Mouse (Mus musculus): ENCODE measurements around the gene Spo11.

Spo11 gene

DNA sequence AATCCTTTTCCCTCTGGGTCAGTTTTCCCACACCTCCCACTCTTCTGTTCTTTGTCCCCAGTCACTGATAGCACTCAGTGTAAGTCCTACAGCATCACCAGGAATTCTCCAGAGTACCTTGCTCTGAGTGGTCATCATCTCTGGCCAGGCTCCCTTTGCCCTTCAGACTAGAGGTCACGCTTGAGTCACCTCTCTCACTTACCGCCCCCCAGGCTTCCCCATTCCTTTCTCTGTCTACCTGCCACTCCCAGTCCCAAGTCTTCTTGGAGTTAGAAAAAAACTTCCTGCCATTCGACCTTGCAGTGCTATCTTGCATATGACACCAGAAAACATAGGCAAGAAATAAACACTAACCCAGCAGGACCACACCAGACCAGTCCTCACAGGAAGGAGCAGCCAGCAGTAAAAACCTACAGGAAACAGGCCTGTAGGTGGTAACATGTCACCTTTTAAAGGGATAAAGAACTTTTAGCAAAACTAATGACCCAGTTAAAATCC is 32.8 kb downstream of the Spo11 start:
- DNase-seq (ENCODE audit: low spot score), result no peak

DNA sequence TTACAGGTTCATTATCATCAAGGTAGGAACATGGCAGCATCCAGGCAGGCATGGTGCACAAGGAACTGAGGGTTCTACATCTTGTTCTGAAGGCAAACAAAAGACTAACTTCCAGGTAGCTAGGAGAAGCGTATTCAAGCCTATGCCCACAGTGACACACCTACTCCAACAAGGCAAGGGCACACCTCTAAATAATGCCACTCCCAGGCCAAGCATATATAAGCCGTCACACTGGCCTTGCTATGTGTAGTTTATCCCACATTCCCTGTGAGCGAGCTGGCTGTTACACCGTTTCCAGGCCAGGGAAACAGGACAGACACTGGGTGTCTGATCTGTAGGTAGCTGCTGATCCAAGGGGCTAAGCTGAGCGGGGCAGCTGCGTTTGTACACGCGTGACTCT is 33.9 kb downstream of the Spo11 start:
- no peak for DNase-seq (ENCODE audit: low spot score)

DNA sequence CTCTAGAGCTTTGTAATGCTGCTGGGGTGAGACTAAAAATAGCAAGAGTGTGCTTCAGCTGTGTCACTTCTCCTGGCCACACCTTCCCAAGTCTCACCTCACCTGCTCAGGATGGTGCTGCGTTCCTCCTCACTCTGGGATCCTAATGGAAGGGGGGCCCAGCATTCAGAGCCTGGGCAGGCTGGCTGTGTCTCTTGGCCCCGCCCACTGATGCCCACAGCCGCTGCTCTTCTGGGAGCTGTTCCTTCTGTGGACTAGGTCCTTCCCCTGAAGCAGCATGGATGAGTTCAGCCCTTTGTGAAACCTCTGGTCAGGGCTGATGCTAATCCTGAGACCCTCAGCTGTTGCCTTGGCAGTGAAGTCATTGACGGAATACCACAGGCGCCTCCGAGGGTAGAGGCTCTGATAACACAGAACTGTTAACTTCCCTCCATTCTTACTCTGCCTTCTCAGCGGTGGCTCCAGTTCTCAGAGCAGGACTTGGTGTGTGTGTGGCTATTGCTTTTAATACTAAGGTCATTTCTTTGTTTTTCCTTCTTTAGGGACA is 37.3 kb downstream of the Spo11 start:
- no peak for DNase-seq (ENCODE audit: low spot score)

DNA sequence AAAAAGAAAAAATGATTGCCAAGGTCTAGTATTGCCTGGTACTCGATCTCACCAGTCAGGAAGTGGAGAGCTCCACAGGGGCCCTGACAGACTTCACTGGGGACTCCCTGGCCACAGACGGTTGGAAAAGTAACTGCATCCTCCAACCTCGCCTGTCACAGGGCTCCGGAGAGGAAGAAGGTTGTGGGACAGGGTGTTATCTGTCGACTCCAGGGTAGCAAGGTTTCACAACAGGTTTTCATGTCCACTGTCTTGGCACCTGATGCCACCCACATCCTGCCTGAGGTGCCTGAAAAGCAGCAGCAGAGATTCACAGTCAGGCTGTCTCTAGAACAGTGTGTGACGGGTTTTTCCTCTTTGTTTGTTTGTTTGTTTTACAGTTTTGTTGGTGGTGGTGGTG is 40.4 kb downstream of the Spo11 start:
- DNase-seq (ENCODE audit: low spot score), result no peak

DNA sequence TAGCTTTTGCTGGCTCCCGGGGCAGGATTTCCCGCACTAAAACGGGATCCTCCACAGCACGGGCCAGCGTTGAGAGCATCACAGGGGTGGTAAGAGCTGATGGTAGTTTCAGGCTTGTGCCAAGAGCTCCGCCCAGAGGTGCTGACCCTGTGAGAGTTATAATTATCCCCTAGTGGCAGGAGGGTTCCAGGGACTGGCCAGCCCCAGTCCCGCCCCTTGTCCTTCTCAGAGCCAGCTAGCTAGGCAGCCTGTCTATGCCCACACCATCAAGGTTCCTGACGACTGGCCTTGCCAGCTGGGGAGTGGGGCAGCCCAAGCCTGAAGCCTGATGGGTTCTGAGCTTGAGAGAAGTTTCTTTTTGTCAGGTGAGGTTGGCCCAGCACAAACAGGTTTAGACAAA is 41.1 kb downstream of the Spo11 start:
- no peak for DNase-seq (ENCODE audit: low spot score)

DNA sequence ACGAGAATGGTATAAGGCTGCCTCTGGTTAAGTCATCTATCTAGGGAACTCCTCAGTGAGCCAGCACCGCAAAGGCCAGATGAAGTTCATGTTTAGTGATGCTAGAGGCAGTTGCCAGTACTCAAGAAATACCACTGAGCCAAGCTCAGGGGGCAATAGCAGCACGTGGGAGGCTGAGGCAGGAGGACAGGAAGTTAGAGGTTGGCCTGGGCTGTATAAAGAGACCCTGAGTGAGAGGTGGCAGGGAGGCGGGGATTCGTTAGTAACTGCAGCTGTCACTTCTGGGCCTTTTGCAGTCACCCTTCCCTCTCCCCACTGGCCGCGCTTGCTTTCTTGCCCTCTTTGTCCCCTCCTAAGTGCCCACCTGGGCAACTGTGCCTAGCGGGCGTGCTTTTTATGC is 41.8 kb downstream of the Spo11 start:
- DNase-seq (ENCODE audit: low spot score), result no peak

DNA sequence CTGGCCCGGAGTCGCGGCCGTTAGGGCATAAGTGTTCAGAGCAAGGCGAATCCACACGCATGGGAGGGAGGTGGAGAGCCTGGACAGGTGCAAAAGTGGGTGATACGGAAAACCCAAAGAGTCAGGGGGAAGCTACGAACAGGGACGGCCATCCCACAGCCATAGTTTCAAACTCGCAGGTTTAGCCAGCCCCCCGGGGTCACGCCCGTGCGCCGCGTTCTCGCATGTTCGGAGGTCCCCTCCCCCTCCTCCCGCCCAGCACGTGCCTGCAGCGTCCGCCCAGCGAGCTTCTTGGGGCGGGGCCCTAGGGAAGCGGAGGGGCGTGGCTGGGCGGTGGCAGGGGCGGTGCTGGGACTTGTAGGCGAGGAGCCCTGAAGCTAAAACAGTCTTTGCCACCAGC is 42.3 kb downstream of the Spo11 start:
- peak; percentile 92 for DNase-seq (ENCODE audit: low spot score)

DNA sequence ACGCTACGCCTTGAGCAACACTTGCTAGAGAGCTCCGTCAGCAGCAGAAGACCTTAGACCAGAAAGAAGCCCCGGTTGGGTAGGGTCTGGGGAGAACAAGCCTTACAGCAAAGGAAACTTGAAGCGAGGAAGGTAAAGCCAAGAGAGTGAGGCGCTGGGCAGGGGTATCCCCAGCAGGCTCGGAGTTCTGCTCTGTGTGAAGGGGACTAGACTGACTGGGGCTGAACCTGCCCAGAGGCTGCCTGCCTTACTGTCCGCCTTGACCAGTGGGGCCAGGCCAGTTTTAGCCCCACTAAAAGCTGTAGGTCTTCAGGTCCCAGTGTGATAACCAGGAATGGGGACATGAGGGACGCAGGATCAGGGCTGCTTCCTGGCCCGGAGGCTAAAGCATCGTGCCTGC is 42.9 kb downstream of the Spo11 start, which contains the start of gene Rbm38:
Gene Rbm38 (plus strand): TSS at position 69 of the 400 bp plus-strand sequence.
- no peak for DNase-seq (ENCODE audit: low spot score)

DNA sequence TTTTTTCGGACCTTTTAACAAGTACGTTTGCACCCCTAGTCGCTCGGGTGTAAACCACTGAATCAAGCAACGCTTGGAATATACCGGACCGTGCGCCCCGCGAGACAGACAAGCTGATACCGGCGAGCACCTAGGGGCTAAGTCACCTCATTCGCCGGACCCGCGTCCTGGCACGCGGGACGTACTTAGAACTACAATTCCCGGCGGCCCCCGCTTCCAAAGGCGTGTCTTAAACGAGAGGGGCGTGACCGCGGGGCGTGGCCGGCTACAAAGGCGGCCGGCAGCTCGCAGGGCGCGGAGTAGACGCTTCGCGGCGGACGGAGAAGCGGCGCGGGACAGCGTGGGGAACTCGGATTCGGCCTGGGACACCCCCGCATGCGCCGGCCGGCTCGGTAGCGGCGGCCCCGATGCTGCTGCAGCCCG is 44.1 kb downstream of the Spo11 start:
- peak; percentile 94 for DNase-seq (ENCODE audit: low spot score)

DNA sequence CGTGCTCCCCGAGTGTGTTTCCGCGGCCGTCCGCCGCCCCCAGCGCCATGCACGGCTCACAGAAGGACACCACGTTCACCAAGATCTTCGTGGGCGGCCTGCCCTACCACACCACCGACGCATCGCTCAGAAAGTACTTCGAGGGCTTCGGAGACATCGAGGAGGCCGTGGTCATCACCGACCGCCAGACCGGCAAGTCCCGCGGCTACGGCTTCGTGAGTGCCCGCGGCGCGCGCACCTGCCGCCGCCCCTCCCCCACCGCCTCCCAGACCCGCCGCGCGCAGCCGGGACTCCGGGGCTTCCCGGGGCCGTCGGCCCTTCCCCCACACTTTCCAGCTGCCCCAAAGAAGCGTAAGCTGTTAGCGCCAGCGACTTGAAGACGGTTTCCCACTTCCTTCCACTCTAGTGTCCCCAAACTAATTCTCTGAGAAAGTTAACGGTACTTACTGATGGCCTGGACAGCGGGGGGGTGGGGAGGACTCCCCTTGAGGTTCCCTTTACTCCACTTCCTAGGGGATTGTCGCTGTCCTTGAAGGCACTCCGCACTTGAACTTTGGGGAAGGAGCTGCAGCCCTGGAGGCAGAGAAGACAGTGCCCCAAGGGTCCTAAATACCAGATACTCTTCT is 44.7 kb downstream of the Spo11 start:
- DNase-seq (ENCODE audit: low spot score), result peak; percentile 20

DNA sequence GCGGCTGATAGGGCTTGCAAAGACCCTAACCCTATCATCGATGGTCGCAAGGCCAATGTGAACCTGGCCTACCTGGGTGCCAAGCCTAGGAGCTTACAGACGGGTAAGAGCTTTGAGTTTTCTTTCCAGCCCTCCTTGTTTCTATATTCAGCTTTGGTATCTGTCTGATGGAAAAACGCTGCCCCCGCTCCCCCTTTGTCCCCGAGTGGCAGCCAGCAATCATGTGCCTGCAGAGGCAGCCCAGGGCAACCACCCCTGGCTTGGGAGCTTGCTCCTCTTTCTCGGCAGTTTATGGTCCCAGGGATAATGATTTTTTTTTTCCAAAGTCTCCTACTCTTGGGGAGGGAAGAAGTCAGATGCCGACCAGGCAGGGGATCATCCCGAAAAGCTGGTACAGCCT is 45.3 kb downstream of the Spo11 start:
- DNase-seq (ENCODE audit: low spot score), result no peak

DNA sequence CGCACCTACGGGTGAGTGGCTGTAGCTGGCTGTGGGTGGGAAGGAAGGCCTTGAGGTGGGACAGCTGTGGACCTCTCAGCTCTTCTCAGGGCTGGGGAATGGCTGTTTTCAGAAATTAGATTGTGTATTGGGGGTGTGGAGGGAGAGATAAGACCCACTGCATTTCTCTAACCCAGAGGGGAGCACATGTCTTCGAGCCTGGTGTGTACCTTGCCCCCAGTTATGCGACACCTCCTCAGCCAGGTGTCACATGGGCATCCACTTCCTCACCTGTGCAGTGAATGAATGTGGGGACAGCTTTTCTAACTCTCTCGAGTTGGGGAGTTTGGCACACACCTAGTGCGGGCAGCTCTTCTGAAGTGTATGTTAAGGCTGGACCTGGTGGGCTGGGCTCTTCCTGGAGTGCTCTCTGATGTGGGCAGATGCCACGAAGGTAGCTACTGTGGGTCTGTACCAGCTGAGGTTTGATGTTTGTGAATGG is 45.9 kb downstream of the Spo11 start:
- no peak for DNase-seq (ENCODE audit: low spot score)

DNA sequence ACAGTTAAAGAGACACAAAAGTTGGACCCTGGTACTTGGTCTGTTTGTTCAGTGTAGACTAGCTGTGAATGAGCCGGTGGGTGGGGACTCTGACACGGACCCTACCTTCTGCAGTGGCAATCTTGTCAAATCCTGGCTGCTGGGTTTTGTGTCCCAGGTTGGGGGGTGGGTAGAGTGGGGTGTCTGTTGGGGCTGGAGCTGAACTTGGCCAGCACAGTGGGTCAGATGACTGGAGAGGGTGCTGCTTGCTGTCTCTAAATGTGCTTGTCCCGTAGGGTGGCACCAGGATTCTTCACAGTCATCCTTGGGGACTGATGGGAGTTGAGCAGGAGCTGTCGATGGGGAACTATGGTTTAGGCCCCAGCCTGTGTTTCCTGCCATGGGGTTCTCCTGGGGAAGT is 46.5 kb downstream of the Spo11 start:
- no peak for DNase-seq (ENCODE audit: low spot score)

DNA sequence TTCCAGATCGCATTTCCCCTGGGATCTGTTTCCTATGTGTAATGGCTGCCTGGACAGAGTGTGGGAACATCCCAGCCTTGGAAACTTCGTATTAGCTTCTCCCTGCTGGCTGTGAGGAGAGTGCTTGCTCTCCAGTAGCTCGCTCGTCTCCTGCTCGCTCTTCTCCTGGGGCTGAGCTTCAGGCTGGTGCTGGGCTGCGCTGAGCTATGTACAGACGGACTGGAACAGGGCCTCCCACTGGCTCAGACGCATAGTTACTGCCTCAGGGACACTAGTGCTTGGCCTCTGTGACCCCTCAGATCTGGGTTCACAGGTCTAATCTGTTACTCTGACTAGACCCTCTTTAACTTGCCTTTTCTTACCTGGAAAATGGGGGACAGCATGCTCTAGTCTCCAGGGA is 46.9 kb downstream of the Spo11 start:
- DNase-seq (ENCODE audit: low spot score), result no peak

DNA sequence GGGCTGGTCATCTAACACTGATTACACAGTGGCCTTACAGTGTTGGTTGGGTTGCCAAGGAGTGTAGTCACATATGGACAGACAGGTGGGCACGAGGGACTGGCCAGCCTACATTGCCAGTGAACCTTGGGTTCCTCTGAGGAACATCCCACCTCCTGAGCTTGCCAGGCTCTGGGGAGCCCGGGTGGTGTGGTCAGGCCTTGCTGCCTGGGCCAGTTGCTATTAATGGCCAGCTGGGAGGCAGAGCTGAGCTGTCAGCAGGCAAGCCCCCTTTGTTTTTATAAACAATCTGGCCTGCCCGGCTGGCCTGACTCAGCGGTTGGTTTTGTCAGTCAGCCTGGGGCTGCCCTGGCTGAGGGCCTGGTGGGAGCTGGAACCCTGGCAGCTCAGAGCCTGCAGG is 47.4 kb downstream of the Spo11 start:
- peak; percentile 19 for DNase-seq (ENCODE audit: low spot score)

DNA sequence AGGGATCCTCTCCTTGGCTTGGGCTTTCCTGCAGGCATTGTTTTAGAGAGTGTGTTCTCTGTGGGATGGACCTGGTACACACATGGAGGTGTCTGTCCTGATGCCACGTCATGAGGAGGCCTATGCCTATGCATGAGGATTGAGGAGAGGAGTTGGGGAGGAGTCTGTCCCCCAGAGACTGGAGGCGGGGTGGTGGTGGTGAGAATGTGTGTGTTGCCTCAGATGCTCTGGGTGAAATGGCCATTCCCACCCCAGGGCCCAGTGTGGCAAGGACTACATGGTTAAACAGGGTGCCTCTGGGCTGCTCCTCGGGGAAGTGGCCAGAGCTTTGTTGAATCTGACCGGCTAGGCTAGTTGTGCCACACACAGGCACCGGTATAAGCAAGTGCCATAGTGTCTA is 48.8 kb downstream of the Spo11 start:
- DNase-seq (ENCODE audit: low spot score), result no peak

DNA sequence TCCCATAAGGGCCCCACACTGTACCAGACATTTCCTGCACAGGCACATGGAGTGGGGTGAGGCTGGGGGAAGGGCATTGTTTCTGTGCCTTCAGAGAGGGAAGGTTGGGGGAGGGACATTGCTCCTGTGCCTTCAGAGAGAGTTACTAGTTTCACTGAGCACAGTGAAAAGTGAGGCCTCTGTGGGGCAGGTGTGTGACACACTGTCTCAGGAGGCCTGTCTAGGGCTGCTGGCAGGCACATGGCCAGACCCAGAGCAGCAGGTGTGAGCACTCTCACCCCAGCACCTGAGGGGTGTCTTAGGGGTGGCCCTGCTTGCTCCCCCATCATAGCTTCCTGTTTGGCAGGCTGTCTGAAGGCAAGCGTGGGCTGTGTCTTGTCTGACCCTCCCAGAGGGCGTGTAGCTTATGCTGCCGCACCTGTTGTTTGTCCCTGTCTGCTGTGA is 49.2 kb downstream of the Spo11 start:
- no peak for DNase-seq (ENCODE audit: low spot score)

DNA sequence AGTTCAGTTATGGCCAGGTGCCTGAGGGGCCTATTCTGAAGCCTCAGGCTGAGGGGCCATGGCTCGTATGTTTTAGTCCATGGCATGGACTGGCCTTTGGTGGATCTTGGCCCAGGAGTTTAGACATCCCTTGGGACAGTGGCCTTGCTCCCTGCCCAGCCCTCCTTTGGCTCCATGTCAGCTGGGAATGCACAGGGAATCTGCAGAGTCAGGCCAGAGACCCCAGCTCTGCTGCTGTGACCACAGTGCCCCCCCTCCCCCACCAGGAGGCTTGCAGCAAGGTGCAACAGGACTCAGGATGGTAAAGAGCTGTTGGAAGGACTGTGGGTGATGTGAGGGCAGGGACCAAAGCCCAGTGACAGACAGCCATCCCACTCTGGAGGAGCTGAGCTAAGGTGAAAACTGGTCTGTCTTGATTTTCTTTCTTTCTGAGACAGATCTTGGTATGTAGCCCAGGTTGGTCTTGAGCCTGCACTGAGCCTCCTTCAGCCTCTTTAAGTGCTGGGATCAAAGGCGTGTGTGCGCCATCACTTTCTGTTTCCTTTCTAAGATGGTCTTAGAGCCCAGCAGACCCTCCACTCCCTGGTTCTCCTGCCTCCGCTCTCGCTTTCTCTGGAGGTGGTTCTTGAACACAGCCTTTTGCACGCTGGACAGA is 49.8 kb downstream of the Spo11 start:
- no peak for DNase-seq (ENCODE audit: low spot score)

DNA sequence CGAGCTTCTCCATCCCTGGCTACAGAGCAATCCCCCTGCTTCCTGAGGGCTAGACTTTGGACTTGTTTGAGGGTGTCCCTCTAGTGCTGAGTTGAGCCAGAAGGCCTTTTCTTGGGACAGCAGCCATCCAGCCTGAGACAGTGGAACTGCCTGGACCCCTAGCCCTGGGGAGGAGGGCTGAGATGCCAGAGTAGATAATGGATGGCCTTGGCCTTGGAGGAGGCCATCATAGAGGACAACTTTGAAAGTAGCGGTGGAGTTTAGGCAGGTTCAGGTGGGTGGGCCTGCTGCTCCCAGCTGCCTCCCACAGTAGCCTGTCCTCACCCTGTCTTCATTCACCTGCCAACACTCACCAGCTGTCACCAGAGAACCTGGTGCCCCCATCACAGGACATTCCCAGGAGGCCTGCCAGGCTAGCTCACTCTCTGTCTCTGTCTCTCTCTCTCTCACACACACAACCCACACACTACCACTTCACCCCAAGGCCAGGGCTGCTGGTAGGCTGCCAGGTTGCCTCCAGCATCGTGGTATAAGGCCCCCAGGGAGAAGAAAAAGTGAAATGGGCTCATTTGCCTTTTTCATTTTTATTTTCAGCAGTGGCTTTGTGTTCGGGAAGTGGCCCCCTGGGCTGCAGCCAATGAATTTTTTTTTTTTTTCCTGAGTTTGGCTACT is 50.5 kb downstream of the Spo11 start:
- no peak for DNase-seq (ENCODE audit: low spot score)

DNA sequence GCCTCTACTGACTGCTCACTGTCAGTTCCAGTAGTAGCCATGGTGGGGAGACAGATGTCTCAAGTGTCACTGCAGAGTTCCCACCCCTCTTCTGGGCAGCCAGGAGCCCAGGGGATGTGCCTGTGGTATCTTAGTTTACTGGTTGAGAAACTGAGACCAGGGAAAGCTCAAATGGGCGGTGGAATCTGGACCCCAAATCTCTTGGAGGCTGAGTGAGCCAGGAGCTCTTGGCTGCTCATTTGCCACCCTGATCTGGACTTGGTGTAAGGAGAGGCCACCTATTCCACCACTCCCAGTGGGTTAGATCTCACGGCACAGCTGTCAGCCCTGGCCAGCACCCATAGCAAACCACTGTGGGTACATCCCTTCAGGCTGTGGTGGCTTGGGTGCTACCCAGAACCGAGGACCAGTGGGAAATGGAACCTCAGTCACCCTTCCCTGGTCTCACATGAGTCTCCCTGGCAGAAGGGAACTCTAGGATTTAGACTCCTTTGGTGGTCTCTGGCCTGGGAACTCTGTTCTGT is 51.1 kb downstream of the Spo11 start:
- no peak for DNase-seq (ENCODE audit: low spot score)

DNA sequence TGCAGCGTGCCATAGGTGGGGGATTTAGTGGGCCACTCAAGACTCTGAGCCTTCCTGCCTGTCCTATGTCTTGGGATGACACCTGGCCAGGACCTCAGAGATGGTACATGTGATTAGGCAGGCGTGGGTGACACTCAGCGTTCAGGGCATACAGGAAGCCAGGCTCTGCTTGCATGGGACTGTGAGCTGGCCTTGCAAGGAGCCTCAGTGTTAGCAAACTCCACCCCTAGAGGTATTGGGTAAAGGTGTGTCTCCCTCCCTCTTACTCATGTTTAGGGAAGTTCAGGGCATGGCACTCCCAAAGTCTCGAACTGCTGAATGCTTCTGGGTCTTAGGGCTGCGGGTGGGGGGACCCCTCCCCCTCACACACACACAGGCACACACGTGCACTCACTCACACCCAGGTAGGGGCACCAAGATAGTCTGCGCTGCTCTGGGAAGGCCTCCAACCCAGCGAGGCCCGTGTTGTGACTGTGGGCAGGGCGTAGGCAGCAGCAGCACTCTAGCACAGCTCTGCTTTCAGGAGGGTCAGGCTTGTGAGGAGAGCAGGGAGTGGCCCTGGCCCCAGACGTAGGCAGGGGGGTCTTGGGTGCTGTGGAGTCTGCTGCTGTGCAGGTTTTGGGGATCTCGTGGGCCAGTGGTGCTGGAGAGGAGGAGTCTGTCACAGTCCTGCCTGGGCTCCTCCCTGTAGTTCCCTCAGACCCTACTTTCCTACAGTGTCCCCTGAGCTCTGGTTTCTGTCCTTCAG is 53.3 kb downstream of the Spo11 start:
- no peak for DNase-seq (ENCODE audit: low spot score)

DNA sequence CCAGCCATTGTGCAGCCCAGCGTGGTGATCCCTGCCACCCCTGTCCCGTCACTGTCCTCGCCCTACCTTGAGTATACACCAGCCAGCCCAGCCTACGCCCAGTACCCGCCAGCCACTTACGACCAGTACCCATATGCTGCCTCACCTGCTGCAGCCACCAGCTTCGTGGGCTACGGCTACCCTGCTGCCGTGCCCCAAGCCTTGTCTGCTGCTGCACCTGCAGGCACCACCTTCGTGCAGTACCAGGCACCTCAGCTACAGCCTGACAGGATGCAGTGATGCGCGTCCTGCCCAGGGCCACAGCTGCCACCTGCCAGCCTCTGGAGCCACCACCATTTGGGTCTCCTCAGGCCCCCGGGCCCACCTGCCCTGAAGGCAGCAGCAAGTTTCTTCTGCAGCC is 56.0 kb downstream of the Spo11 start:
- DNase-seq (ENCODE audit: low spot score), result no peak

All from urinary bladder, postnatal 14 days (tissue).